Mouse (Mus musculus): ENCODE measurements at regions not wholly inside any gene's neighbourhood (a gene's known extent, or its start where the extent isn't known, plus 50 kb on each side); places are given as distances from the start of the nearest gene placed in this dataset.

GRCm38 (mm10) chr13:44086801-44087200, 302.2 kb downstream of the Cd83 start:
- TF ChIP-seq CTCF (IDR thresholded peaks at IDR 0.05; ENCODE audit: low read depth) (no peak), EP300 (IDR thresholded peaks at IDR 0.05; ENCODE audit: low read depth) (no peak)

All from heart, postnatal 0 days (tissue).